Mouse (Mus musculus): Measurements from ENCODE around the gene Palm3. TPM values are rescaled to one million over a fixed set of nuclear protein-coding genes. Genes with fewer than 3 reads are reported as not detected.
"Not testable (repeated sequence)": the region's sequence is repeated elsewhere in the genome, so short reads cannot be mapped to it uniquely, and the experiment has no call there.

Gene Palm3
- polyA plus RNA-seq, 1 experiment from 2014 or later: 6.5 TPM

DNA sequence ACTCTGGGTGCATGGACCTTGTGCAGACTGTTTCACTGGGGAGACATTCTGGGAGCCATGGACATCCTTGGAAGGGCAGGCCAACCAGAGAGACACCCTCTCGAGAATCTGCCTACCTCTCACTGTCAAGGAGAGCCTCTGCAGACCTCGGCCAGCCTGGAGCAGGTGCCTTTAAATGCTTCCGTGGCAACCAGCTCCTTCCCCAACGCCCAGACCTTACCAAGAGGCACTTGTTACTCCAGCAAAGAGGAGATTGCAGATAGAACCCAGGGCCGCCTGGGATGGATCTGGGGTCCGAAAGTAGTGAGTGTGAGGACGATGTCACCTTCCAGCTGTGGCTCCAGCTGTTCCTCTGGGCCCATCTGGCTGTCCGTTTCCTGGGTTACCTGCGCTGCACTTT, 43.1 kb upstream of the Palm3 start:
- H3K9ac ChIP-seq (ENCODE audit: low read length): no peak overlapping the region
- H3K9me3 ChIP-seq (ENCODE audit: control insufficient read depth, low read length): no peaks in the 10 kb centered on the region
- 66% methylated on average over 9 of the region's 9 CpGs for WGBS
- H3K4me1 ChIP-seq (replicated peaks; ENCODE audit: control insufficient read depth, insufficient read depth, low read length): peaks cover 25% of the 10 kb centered on the region
- H3K36me3 ChIP-seq (ENCODE audit: control insufficient read depth, insufficient read depth, low read length): peaks cover 20% of the 10 kb centered on the region
- no peak overlapping the region for H3K27ac ChIP-seq (ENCODE audit: low read length)
- no peak overlapping the region for H3K4me3 ChIP-seq (ENCODE audit: low read length)
- ATAC-seq (ENCODE audit: low read depth): no peak
- no peak overlapping the region for H3K4me2 ChIP-seq (ENCODE audit: low read depth, low read length)
- H3K27me3 ChIP-seq (ENCODE audit: control insufficient read depth, insufficient read depth, low read depth, low read length): no peaks in the 10 kb centered on the region

DNA sequence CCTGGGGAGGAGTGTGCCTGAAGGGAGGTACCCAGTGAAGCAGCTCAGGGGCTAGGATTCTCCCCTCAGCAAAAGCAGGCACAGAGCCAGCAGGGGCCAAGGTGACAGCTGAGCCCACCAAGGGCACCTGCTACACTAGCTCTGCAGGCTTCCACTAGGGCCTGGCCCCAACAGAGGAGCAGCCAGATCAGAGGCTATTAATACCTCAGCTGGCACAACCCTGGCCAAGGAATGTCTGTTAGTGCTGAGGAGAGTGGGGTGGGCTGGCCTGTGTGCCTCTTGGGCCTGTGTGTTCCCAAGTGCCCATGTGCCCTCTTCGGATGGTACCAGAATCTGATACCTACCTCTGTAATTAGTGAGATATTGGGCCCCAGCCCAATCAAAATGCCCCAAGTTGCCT, 41.0 kb upstream of the Palm3 start:
- Histone ChIP-seq H3K4me2 (ENCODE audit: low read depth, low read length) (no peak overlapping the region), H3K36me3 (ENCODE audit: control insufficient read depth, insufficient read depth, low read length) (peaks cover 29% of the 10 kb centered on the region), H3K27me3 (ENCODE audit: control insufficient read depth, insufficient read depth, low read depth, low read length) (no peaks in the 10 kb centered on the region), H3K4me1 (replicated peaks; ENCODE audit: control insufficient read depth, insufficient read depth, low read length) (peaks cover 12% of the 10 kb centered on the region), H3K27ac (ENCODE audit: low read length) (no peak overlapping the region), H3K9me3 (ENCODE audit: control insufficient read depth, low read length) (no peaks in the 10 kb centered on the region), H3K4me3 (ENCODE audit: low read length) (no peak overlapping the region), H3K9ac (ENCODE audit: low read length) (no peak overlapping the region)
- WGBS: 75% methylated on average over 1 of the region's 1 CpGs
- 0 out of 2 replicates have a peak, but pooled peaks have one; percentile 11 for ATAC-seq (ENCODE audit: low read depth)

DNA sequence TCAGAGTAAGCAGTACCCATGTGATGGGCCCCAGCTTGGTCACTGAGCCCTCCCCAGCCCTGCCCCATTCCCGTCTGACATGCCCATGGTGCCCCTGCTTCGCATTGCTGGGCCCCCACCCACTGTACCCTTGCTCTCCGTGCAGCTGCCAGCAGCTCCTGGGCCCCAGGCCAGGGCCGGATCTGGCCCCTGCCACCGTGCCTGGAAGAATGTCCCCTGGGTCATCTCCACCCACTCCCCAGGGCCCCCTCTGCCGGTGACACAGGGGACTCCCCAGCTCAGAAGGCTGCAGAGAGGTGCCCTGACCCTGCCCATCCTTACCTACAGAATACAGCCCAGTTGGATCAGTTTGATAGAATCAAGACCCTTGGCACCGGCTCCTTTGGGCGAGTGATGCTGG, 40.4 kb upstream of the Palm3 start:
- ATAC-seq (ENCODE audit: low read depth): no peak
- WGBS: 75% methylated on average over 8 of the region's 8 CpGs
- Histone ChIP-seq H3K9ac (ENCODE audit: low read length) (no peak overlapping the region), H3K27ac (ENCODE audit: low read length) (no peak overlapping the region), H3K27me3 (ENCODE audit: control insufficient read depth, insufficient read depth, low read depth, low read length) (no peaks in the 10 kb centered on the region), H3K4me2 (ENCODE audit: low read depth, low read length) (no peak overlapping the region), H3K9me3 (ENCODE audit: control insufficient read depth, low read length) (no peaks in the 10 kb centered on the region), H3K4me1 (replicated peaks; ENCODE audit: control insufficient read depth, insufficient read depth, low read length) (peaks cover 12% of the 10 kb centered on the region), H3K36me3 (ENCODE audit: control insufficient read depth, insufficient read depth, low read length) (peaks cover 29% of the 10 kb centered on the region), H3K4me3 (ENCODE audit: low read length) (no peak overlapping the region)

DNA sequence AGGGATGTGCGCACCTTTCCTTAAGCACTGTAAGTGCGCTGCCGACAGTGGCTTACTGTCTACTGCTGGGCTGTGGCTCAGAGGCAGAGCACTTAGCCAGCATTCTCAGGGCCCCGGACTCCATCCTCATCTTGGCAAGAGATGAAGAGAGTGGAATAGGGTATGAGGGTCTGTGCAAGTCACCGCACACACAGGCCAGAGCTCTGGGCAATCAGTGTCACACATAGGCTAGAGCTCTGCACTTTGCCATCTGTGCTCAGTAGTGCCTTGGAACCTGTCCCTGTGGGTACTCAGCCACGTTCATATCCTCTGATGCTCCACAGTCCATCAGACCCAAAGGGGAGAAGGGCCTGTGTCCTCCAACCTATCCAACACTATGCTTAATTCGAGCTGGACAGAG, 39.7 kb upstream of the Palm3 start:
- H3K36me3 ChIP-seq (ENCODE audit: control insufficient read depth, insufficient read depth, low read length): peaks cover 34% of the 10 kb centered on the region
- WGBS: 94% methylated on average over 7 of the region's 7 CpGs

DNA sequence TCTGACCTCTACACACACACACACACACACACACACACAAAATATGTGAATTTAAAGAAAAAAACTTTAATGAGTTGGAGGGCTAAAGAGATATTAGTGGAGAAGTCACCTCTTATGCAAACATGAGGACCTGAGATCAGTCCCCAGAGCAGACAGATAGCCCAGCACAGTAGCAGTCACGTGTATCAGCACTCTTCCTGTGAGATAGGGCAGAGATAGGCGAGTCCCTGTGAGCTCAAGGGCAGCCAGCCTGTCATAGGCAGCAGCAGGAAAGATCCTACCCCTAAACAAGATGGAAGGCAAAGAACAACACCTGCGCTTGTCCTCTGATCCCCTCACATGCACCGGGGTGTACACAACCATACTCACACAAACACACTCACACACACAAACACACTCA, 38.8 kb upstream of the Palm3 start:
- Histone ChIP-seq H3K4me2 (ENCODE audit: low read depth, low read length) (no peak overlapping the region), H3K36me3 (ENCODE audit: control insufficient read depth, insufficient read depth, low read length) (peaks cover 43% of the 10 kb centered on the region), H3K4me3 (ENCODE audit: low read length) (no peak overlapping the region), H3K4me1 (replicated peaks; ENCODE audit: control insufficient read depth, insufficient read depth, low read length) (peaks cover 4% of the 10 kb centered on the region), H3K9ac (ENCODE audit: low read length) (no peak overlapping the region), H3K9me3 (ENCODE audit: control insufficient read depth, low read length) (no peaks in the 10 kb centered on the region), H3K27ac (ENCODE audit: low read length) (no peak overlapping the region), H3K27me3 (ENCODE audit: control insufficient read depth, insufficient read depth, low read depth, low read length) (no peaks in the 10 kb centered on the region)
- WGBS: 77% methylated on average over 4 of the region's 4 CpGs
- ATAC-seq (ENCODE audit: low read depth): no peak

More for the DNA sequence above, 39.7 kb upstream of the Palm3 start:
- no peak overlapping the region for H3K4me3 ChIP-seq (ENCODE audit: low read length)
- no peak overlapping the region for H3K27ac ChIP-seq (ENCODE audit: low read length)
- H3K9me3 ChIP-seq (ENCODE audit: control insufficient read depth, low read length): no peaks in the 10 kb centered on the region
- H3K4me2 ChIP-seq (ENCODE audit: low read depth, low read length): no peak overlapping the region
- peaks cover 12% of the 10 kb centered on the region for H3K4me1 ChIP-seq (replicated peaks; ENCODE audit: control insufficient read depth, insufficient read depth, low read length)
- no peak for ATAC-seq (ENCODE audit: low read depth)
- H3K9ac ChIP-seq (ENCODE audit: low read length): no peak overlapping the region
- H3K27me3 ChIP-seq (ENCODE audit: control insufficient read depth, insufficient read depth, low read depth, low read length): no peaks in the 10 kb centered on the region

DNA sequence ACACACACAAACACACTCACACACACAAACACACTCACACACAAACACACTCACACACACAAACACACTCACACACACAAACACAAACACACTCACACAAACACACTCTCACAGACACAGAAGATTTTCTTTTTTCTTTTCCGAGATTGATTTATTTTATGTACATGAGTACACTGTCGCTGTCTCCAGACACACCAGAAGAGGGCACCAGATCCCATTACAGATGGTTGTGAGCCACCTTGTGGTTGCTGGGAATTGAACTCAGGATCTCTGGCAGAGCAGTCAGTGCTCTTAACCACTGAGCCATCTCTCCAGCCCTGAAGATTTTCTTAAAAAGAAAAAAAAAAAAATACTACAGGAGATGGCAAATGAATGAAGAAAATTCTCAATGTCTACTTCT, 38.0 kb upstream of the Palm3 start:
- not testable (repeated sequence) for H3K4me3 ChIP-seq (ENCODE audit: low read length); H3K27me3 ChIP-seq (ENCODE audit: control insufficient read depth, insufficient read depth, low read depth, low read length); H3K9me3 ChIP-seq (ENCODE audit: control insufficient read depth, low read length); H3K27ac ChIP-seq (ENCODE audit: low read length); H3K4me2 ChIP-seq (ENCODE audit: low read depth, low read length); ATAC-seq (ENCODE audit: low read depth); H3K4me1 ChIP-seq (replicated peaks; ENCODE audit: control insufficient read depth, insufficient read depth, low read length); H3K9ac ChIP-seq (ENCODE audit: low read length)
- peaks cover 50% of the 10 kb centered on the region for H3K36me3 ChIP-seq (ENCODE audit: control insufficient read depth, insufficient read depth, low read length)
- WGBS: 92% methylated on average over 2 of the region's 2 CpGs

DNA sequence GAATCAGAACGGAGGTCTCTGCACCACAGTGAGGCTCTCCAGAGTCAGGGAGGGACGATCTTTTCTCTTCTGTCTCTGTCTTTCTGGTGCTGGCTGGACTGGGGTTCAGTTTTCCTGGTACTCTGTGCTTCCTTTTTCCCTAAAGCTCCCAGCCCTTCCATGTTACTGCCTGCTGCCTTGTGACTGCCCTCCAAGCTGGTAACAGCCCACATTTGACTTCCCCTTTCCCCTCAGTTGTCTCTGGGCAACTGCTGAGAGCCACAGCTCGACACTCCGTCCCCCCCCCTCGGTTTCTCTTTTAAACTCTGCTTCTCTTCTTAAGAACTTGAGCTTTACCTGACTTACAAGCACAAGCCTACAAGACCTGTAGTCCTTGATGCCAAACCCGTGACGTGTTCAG, 32.0 kb upstream of the Palm3 start:
- Histone ChIP-seq H3K27me3 (ENCODE audit: control insufficient read depth, insufficient read depth, low read depth, low read length) (no peaks in the 10 kb centered on the region), H3K9me3 (ENCODE audit: control insufficient read depth, low read length) (no peaks in the 10 kb centered on the region), H3K36me3 (ENCODE audit: control insufficient read depth, insufficient read depth, low read length) (peaks cover 41% of the 10 kb centered on the region), H3K27ac (ENCODE audit: low read length) (no peak overlapping the region), H3K4me3 (ENCODE audit: low read length) (no peak overlapping the region), H3K4me2 (ENCODE audit: low read depth, low read length) (no peak overlapping the region), H3K9ac (ENCODE audit: low read length) (no peak overlapping the region), H3K4me1 (replicated peaks; ENCODE audit: control insufficient read depth, insufficient read depth, low read length) (no peaks in the 10 kb centered on the region)
- no peak for ATAC-seq (ENCODE audit: low read depth)
- WGBS: 79% methylated on average over 7 of the region's 7 CpGs

GRCm38 (mm10) chr8:83990170-83990569, 31.1 kb upstream of the Palm3 start:
- no peak overlapping the region for H3K27ac ChIP-seq (ENCODE audit: low read length)
- H3K27me3 ChIP-seq (ENCODE audit: control insufficient read depth, insufficient read depth, low read depth, low read length): no peaks in the 10 kb centered on the region
- H3K4me1 ChIP-seq (replicated peaks; ENCODE audit: control insufficient read depth, insufficient read depth, low read length): no peaks in the 10 kb centered on the region
- H3K9me3 ChIP-seq (ENCODE audit: control insufficient read depth, low read length): no peaks in the 10 kb centered on the region
- 94% methylated on average over 14 of the region's 14 CpGs for WGBS
- no peak for ATAC-seq (ENCODE audit: low read depth)
- no peak overlapping the region for H3K9ac ChIP-seq (ENCODE audit: low read length)
- H3K4me3 ChIP-seq (ENCODE audit: low read length): no peak overlapping the region
- no peak overlapping the region for H3K4me2 ChIP-seq (ENCODE audit: low read depth, low read length)
- H3K36me3 ChIP-seq (ENCODE audit: control insufficient read depth, insufficient read depth, low read length): peaks cover 37% of the 10 kb centered on the region

- H3K27me3 ChIP-seq (ENCODE audit: control insufficient read depth, insufficient read depth, low read depth, low read length): no peaks in the 10 kb centered on the region
- peaks cover 23% of the 10 kb centered on the region for H3K36me3 ChIP-seq (ENCODE audit: control insufficient read depth, insufficient read depth, low read length)
- H3K27ac ChIP-seq (ENCODE audit: low read length): no peak overlapping the region
- ATAC-seq (ENCODE audit: low read depth): no peak
- no peak overlapping the region for H3K4me3 ChIP-seq (ENCODE audit: low read length)
- H3K4me1 ChIP-seq (replicated peaks; ENCODE audit: control insufficient read depth, insufficient read depth, low read length): peaks cover 8% of the 10 kb centered on the region
- WGBS: 82% methylated on average over 2 of the region's 2 CpGs
- H3K9me3 ChIP-seq (ENCODE audit: control insufficient read depth, low read length): no peaks in the 10 kb centered on the region
- H3K9ac ChIP-seq (ENCODE audit: low read length): no peak overlapping the region
- H3K4me2 ChIP-seq (ENCODE audit: low read depth, low read length): no peak overlapping the region
Observed at GRCm38 (mm10) chr8:83992488-83992887, 28.8 kb upstream of the Palm3 start.

DNA sequence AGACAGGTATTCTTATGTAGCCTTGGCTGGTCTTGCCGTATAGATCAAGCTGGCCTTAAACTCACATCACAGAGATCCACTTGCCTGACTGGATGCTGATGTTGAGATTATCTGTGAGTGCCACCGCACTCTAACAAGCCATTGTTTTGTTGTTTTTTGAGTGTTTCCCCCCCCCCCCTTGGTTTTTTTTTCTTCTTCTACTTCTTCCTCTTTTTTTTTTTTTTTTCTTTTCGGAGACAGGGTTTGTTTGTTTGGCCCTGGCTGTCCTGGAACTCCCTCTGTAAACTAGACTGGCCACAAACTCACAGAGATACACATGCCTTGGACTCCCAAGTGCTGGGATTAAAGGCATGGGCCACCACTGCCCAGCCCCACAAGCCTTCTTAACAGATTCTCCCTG, 27.2 kb upstream of the Palm3 start:
- Histone ChIP-seq H3K27ac (ENCODE audit: low read length) (no peak overlapping the region), H3K9ac (ENCODE audit: low read length) (no peak overlapping the region), H3K4me2 (ENCODE audit: low read depth, low read length) (no peak overlapping the region), H3K36me3 (ENCODE audit: control insufficient read depth, insufficient read depth, low read length) (peaks cover 11% of the 10 kb centered on the region), H3K9me3 (ENCODE audit: control insufficient read depth, low read length) (no peaks in the 10 kb centered on the region), H3K4me3 (ENCODE audit: low read length) (no peak overlapping the region), H3K27me3 (ENCODE audit: control insufficient read depth, insufficient read depth, low read depth, low read length) (no peaks in the 10 kb centered on the region), H3K4me1 (replicated peaks; ENCODE audit: control insufficient read depth, insufficient read depth, low read length) (peaks cover 12% of the 10 kb centered on the region)
- ATAC-seq (ENCODE audit: low read depth): no peak
- 71% methylated on average over 3 of the region's 3 CpGs for WGBS
